Mouse (Mus musculus): ENCODE results near the gene Plekhj1. TPM values are rescaled to one million over a fixed set of nuclear protein-coding genes. Genes with fewer than 3 reads are reported as not detected.

Plekhj1 gene
- 129 and 140 TPM in 2 replicates for polyA plus RNA-seq (2015; fragmentation: Nextera tagmentation; extraction: Ambion mirVana)

DNA sequence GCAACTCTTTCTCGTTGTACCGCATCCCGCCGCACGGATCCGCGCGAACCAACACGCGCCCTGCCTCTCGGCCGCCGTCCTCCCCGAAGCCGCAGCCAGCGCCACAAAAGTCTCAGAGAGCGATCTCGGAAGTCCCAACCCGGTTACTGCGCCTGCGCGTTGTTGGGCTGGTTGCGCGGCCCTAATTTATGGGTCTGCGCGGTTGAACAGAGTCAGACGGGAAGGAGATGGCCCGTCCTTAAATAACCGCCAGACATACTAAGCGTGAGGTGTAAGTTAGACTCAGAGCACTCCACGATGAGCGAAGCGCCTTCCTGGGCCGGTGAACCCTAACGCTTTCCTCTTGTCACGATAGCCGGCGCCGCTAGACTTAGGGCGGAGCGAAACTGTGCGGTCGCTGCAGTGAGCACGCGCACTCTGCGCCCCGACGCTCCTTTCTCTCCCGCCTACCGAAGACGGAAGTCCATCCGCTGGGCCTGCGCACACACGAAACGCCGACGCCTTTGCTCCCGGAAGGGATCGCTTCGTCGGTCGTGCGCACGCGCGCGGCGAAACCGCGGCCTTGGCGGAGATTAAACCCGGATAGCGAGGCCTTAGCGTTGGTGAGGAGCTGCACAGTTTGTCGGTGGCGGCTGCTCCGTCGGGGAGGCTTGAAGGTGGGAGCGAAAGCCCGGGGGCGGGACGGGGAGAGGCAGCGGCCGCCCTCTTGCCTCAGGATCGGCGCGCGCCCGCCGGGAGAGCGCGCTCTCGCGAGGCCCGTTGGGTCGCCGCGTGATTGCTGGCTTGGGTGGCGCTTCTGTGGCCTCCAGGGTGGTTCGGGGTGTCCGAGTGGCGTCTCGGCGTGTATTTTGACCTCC lies at the start of gene Plekhj1, which contains the start of gene Sf3a2:
Gene Plekhj1 (minus strand): TSS at position 477 of the 857 bp plus-strand sequence.
Gene Sf3a2 (plus strand): TSS at position 49 of the 857 bp plus-strand sequence.
- H3K4me3 ChIP-seq (ENCODE audit: low read length) = peak within 1 kb of the TSS; percentile 91
- peak; percentile 93 for ATAC-seq
- H3K9me3 ChIP-seq (ENCODE audit: control insufficient read depth, low read length) = no peaks in the 10 kb centered on the region
- peak within 1 kb of the TSS; percentile 98 for H3K9ac ChIP-seq (ENCODE audit: low read depth, low read length)
- no peaks in the 10 kb centered on the region for H3K27me3 ChIP-seq (replicated peaks; ENCODE audit: control insufficient read depth, insufficient read depth, low read length)
- WGBS = under 1% methylated on average over 91 of the region's 104 CpGs
- H3K27ac ChIP-seq (ENCODE audit: low read depth, low read length) = peak within 1 kb of the TSS; percentile 98
- peak within 1 kb of the TSS; percentile 94 for H3K4me2 ChIP-seq (ENCODE audit: low read length)
- H3K36me3 ChIP-seq (ENCODE audit: control insufficient read depth, insufficient read depth, low read length) = peaks cover 28% of the 10 kb centered on the region
- peaks cover 27% of the 10 kb centered on the region for H3K4me1 ChIP-seq (ENCODE audit: control insufficient read depth, insufficient read depth, low read depth, low read length)

DNA sequence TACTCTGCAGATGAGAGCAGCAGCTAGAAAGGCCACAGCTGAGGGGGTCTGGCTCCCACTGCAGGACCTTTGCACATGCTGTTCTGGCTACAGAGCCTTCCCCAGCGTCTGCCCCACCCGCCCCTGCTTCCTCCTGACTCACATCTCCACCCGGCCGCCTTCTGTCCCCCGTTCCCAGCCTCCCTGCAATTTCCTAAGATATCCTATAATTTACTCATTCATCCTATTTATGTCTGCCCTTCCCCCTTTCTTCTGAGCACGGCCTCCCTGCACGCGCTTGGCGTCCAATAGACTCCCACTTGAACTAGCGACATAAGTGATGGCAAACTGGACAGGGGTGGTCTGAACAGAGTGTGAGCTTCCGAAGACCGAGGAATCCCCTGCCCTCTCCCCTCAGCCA lies 47.3 kb upstream of the Plekhj1 start:
- 86% methylated on average over 12 of the region's 12 CpGs for WGBS

DNA sequence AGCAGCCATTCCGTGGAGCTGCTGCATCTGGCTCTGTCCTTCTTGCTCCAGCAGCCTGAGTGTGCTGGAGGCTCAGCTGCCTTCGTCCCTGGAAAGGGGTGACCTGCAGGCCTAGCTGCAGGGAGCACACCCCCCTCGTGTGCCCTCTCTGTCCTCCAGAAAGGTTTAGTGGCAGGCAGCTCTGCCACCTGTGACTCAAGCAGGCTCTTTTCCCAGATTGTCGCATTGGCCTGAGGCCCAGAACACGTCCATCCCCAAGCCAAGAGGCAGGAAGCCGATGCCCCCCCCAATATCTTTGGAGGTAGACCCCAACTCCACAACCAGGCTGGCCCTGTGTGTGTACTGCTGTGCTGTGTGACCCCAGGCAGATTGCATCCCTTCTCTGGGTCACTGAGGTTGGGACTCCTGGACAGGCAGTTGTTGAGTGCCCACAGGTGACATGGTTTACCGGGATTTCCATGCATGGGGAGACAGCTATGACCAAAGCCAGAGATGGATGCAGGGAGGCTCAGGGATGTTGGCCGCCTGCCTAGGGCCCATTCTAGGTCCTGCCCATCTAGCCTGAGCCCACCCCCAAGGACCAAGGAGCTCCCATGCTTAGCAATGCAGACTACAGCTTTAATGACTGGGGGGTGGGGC lies 46.7 kb upstream of the Plekhj1 start:
- no peaks in the 10 kb centered on the region for H3K36me3 ChIP-seq (ENCODE audit: control insufficient read depth, insufficient read depth, low read length)
- WGBS = 54% methylated on average over 8 of the region's 8 CpGs
- H3K4me1 ChIP-seq (ENCODE audit: control insufficient read depth, insufficient read depth, low read depth, low read length) = peaks cover 13% of the 10 kb centered on the region
- H3K9ac ChIP-seq (ENCODE audit: low read depth, low read length) = no peak overlapping the region
- H3K9me3 ChIP-seq (ENCODE audit: control insufficient read depth, low read length) = no peaks in the 10 kb centered on the region
- no peak overlapping the region for H3K4me2 ChIP-seq (ENCODE audit: low read length)
- peaks cover 15% of the 10 kb centered on the region for H3K27me3 ChIP-seq (replicated peaks; ENCODE audit: control insufficient read depth, insufficient read depth, low read length)
- no peak for ATAC-seq
- no peak overlapping the region for H3K4me3 ChIP-seq (ENCODE audit: low read length)
- H3K27ac ChIP-seq (ENCODE audit: low read depth, low read length) = no peak overlapping the region

More for the DNA sequence above, 47.3 kb upstream of the Plekhj1 start:
- Histone ChIP-seq H3K27me3 (replicated peaks; ENCODE audit: control insufficient read depth, insufficient read depth, low read length) (peaks cover 15% of the 10 kb centered on the region), H3K4me3 (ENCODE audit: low read length) (no peak overlapping the region), H3K27ac (ENCODE audit: low read depth, low read length) (no peak overlapping the region), H3K36me3 (ENCODE audit: control insufficient read depth, insufficient read depth, low read length) (no peaks in the 10 kb centered on the region), H3K9me3 (ENCODE audit: control insufficient read depth, low read length) (no peaks in the 10 kb centered on the region), H3K4me2 (ENCODE audit: low read length) (no peak overlapping the region), H3K4me1 (ENCODE audit: control insufficient read depth, insufficient read depth, low read depth, low read length) (peaks cover 13% of the 10 kb centered on the region), H3K9ac (ENCODE audit: low read depth, low read length) (no peak overlapping the region)
- no peak for ATAC-seq

DNA sequence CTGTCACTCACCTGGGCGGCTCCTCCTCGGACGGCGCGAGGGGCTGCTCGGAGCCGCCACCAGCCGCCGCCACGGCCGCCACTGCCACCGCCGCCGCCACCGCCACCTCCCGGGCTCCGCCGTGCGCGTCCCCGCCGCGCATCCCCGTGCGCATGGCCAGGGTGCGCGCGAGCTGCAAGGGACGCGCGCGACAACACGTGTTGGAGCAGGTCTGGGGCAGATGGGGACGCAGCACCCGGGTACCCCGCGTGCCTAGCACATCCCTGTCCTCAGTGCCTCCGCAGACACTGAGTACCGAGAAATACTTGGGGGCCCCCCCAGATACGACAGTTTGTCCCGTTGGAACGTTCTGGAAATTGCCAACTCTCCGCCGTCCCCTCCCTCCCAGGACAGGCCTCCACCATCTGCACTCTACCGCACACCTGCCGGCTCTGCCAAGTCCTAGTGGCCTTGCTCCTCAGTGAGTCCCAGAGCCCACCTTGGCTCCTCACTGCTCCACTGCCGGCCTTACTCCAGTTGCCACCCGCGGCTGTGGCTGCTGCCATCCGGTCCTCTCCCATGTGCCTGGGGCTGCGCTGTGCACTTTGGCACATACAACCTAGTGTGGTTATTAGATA lies 45.6 kb upstream of the Plekhj1 start, which contains the start of gene Lingo3:
Gene Lingo3 (minus strand): TSS at position 109 of the 617 bp plus-strand sequence.
- peak within 1 kb of the TSS; percentile 74 for H3K9ac ChIP-seq (ENCODE audit: low read depth, low read length)
- H3K4me3 ChIP-seq (ENCODE audit: low read length) = peak within 1 kb of the TSS; percentile 68
- no peaks in the 10 kb centered on the region for H3K36me3 ChIP-seq (ENCODE audit: control insufficient read depth, insufficient read depth, low read length)
- peak within 1 kb of the TSS; percentile 84 for H3K4me2 ChIP-seq (ENCODE audit: low read length)
- peaks cover 15% of the 10 kb centered on the region for H3K27me3 ChIP-seq (replicated peaks; ENCODE audit: control insufficient read depth, insufficient read depth, low read length)
- H3K9me3 ChIP-seq (ENCODE audit: control insufficient read depth, low read length) = no peaks in the 10 kb centered on the region
- WGBS = 4% methylated on average over 30 of the region's 51 CpGs
- ATAC-seq = peak; percentile 56
- peaks cover 13% of the 10 kb centered on the region for H3K4me1 ChIP-seq (ENCODE audit: control insufficient read depth, insufficient read depth, low read depth, low read length)
- no peak within 1 kb of the TSS; the same call in 1 of the 2 replicates for H3K27ac ChIP-seq (ENCODE audit: low read depth, low read length)

DNA sequence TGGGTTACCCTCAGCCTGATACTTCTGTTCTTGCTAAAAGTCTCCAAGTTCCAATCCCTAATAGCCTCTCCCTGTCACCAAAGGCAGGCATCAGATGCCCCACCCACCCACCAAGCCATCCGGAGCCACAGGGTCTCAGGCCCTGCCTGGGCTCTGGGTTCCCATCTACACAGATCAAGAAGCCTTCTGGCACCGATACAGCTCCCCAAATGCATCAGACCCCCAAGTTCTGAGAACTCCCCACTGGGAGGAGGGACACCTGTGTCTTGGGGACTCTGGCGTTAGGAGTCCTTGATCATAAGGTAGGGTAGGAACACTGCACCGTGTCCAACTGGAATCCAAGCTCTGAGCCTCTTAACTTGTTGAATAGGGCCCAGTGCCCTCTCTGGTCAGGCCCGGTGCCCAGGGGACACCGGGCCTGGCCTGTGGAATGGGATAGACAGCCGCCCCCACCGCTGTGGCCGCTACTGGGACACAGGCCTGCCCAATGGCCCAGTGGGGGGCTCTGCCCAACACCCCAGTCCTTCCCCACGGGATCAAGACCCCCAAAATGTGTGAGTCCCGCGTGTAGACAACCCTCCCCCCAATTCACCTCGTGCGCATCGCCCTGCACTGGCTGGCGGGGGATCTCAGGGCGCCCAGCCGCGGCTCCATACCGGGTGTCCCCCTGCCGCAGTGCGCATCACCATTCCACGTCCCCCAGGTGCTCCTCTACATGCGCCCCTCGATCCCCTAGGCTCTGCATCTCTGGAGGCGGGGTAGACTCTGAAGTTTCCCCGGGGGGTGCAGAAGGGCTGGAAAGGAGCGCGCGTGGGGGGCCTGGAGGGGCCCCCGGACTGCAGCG lies 44.9 kb upstream of the Plekhj1 start:
- peaks cover 13% of the 10 kb centered on the region for H3K4me1 ChIP-seq (ENCODE audit: control insufficient read depth, insufficient read depth, low read depth, low read length)
- peak overlapping the region; percentile 84 for H3K4me2 ChIP-seq (ENCODE audit: low read length)
- H3K9ac ChIP-seq (ENCODE audit: low read depth, low read length) = peak overlapping the region; percentile 74
- no peaks in the 10 kb centered on the region for H3K9me3 ChIP-seq (ENCODE audit: control insufficient read depth, low read length)
- peak; percentile 40 for ATAC-seq
- no peaks in the 10 kb centered on the region for H3K36me3 ChIP-seq (ENCODE audit: control insufficient read depth, insufficient read depth, low read length)
- WGBS = 8% methylated on average over 32 of the region's 32 CpGs
- no peak overlapping the region; the same call in 1 of the 2 replicates for H3K27ac ChIP-seq (ENCODE audit: low read depth, low read length)
- peak overlapping the region; percentile 68 for H3K4me3 ChIP-seq (ENCODE audit: low read length)
- peaks cover 15% of the 10 kb centered on the region for H3K27me3 ChIP-seq (replicated peaks; ENCODE audit: control insufficient read depth, insufficient read depth, low read length)

DNA sequence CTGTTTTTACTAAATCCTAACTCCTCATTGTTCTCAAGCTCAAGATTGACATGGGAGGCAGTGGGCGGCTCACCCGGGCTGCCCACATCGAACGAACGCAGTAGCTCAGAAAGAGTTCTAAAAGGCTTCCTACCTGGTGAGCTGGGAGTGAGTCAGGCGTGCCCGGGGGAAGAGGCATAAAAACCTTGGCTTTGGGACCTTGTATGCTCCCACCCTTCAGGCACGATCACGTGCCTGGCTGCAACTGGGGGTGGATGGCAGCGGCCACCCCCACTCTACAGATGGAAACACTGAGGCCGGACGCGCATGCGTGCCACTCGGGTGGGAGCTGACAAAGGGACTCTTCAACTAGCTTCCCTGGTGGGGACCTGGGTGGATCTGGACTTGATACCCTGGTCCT lies 43.9 kb upstream of the Plekhj1 start:
- Histone ChIP-seq H3K27ac (ENCODE audit: low read depth, low read length) (no peak overlapping the region), H3K36me3 (ENCODE audit: control insufficient read depth, insufficient read depth, low read length) (no peaks in the 10 kb centered on the region), H3K9me3 (ENCODE audit: control insufficient read depth, low read length) (no peaks in the 10 kb centered on the region), H3K4me1 (ENCODE audit: control insufficient read depth, insufficient read depth, low read depth, low read length) (peaks cover 13% of the 10 kb centered on the region), H3K27me3 (replicated peaks; ENCODE audit: control insufficient read depth, insufficient read depth, low read length) (peaks cover 15% of the 10 kb centered on the region), H3K9ac (ENCODE audit: low read depth, low read length) (no peak overlapping the region), H3K4me2 (ENCODE audit: low read length) (no peak overlapping the region; the same call in 1 of the 2 replicates), H3K4me3 (ENCODE audit: low read length) (no peak overlapping the region)
- ATAC-seq = no peak
- WGBS = 79% methylated on average over 15 of the region's 15 CpGs

DNA sequence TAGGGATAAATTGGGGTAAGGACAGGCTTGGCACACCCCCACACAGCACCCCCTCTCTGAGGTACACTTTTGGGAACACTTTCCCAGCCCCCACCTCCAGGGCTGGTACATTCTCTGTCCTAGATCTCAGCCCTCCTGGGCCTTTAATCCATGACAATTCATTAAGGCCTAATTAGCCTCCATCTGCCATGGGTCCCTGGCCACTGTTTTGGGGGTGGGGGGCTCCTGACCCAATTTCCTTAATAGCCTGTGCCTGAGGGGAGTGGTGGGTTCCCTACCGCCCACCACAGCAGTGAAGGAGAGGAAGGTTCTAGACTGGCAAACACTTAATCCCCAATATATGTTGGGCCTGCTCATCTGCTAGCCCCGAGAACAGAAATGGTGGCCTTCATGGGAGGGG lies 43.3 kb upstream of the Plekhj1 start:
- Histone ChIP-seq H3K9me3 (ENCODE audit: control insufficient read depth, low read length) (no peaks in the 10 kb centered on the region), H3K27ac (ENCODE audit: low read depth, low read length) (no peak overlapping the region), H3K4me2 (ENCODE audit: low read length) (no peak overlapping the region), H3K36me3 (ENCODE audit: control insufficient read depth, insufficient read depth, low read length) (no peaks in the 10 kb centered on the region), H3K4me3 (ENCODE audit: low read length) (no peak overlapping the region), H3K4me1 (ENCODE audit: control insufficient read depth, insufficient read depth, low read depth, low read length) (peaks cover 13% of the 10 kb centered on the region), H3K27me3 (replicated peaks; ENCODE audit: control insufficient read depth, insufficient read depth, low read length) (peaks cover 15% of the 10 kb centered on the region), H3K9ac (ENCODE audit: low read depth, low read length) (no peak overlapping the region)
- WGBS = 64% methylated on average over 2 of the region's 2 CpGs
- no peak for ATAC-seq

DNA sequence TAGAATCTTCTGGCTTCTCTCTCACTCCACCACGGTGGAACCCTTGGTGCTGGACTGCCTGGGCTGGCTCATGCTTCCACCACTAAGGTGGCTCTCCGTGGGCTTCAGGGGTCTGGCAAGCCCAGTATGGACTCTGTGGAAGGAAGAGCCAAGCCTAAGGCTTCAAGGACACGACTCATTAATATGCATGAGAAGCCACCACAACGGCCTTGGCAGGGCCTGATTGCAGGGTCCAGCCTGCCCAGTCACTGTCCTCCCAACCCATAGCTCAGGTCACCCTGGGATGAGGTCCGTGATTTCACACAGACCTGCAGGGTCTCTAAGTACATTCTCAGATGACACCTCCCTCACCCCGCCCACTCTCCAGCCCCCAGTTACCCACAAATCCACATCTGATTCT lies 41.4 kb upstream of the Plekhj1 start:
- Histone ChIP-seq H3K9ac (ENCODE audit: low read depth, low read length) (no peak overlapping the region), H3K4me3 (ENCODE audit: low read length) (no peak overlapping the region), H3K9me3 (ENCODE audit: control insufficient read depth, low read length) (0 out of 2 replicates have a peak, but pooled peaks cover under 1% of the 10 kb centered on the region), H3K4me2 (ENCODE audit: low read length) (no peak overlapping the region), H3K27me3 (replicated peaks; ENCODE audit: control insufficient read depth, insufficient read depth, low read length) (peaks cover 18% of the 10 kb centered on the region), H3K27ac (ENCODE audit: low read depth, low read length) (no peak overlapping the region), H3K36me3 (ENCODE audit: control insufficient read depth, insufficient read depth, low read length) (peaks cover 3% of the 10 kb centered on the region; the same call in 1 of the 2 replicates), H3K4me1 (ENCODE audit: control insufficient read depth, insufficient read depth, low read depth, low read length) (peaks cover 13% of the 10 kb centered on the region)
- WGBS = 51% methylated on average over 6 of the region's 6 CpGs
- no peak for ATAC-seq
